Mouse (Mus musculus): ENCODE results near the gene Axl. TPM values are rescaled to one million over a fixed set of nuclear protein-coding genes. Genes with fewer than 3 reads are reported as not detected.

Gene Axl
- polyA plus RNA-seq (2017; shearing (Covaris generic)): 10 to 100 TPM; 16.5 to 26.4 TPM

- ATAC-seq: no peak
These were observed at the start of gene Axl for GRCm38 (mm10) chr7:25788220-25789128. Axl (minus strand) TSS chr7:25788705.

GRCm38 (mm10) chr7:25835188-25835891 lies 46.8 kb upstream of the Axl start:
- peak; percentile 98 for ATAC-seq

- ATAC-seq: no peak
These were observed 43.3 kb upstream of the Axl start for GRCm38 (mm10) chr7:25831557-25832530.

- ATAC-seq: no peak
These were observed 41.7 kb upstream of the Axl start for GRCm38 (mm10) chr7:25830251-25830650.

DNA sequence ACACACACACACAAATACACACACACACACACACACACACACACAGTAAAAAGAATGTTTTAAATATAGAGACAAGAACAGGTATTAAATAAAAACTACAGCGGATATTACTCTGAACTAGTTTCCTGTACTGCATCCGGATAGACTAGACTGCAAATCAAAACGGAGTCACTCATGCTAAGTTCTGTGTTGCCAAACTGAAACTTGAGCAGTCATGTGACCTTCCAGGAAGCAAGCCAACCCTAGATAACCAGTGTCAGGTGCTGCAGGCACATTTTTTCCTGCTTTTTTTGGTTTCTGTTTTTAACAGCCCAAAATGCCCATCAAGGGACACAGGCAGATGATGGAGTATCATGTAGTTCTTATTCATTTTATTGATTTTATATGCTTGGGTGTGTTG lies 38.7 kb upstream of the Axl start:
- ATAC-seq: peak; percentile 94

DNA sequence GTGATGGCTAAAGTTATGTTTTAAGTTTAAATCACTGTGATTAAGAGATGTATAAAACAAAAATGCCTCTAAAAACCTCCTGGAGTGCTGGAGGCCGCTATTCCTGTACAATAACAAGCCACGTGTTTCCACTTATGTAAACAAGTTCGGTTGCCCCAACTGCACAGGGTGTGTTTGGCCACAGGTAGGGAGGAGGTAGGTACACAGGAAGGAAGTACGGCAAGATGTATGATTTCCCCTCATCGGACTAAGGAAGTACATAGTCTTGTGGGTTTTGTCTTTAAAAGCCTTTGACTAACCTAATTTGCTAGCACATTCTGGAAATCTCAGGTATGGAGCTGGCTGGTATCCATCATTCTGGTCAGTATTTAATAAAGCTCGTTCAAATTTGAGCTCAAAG lies 37.5 kb upstream of the Axl start:
- ATAC-seq: peak; percentile 65

GRCm38 (mm10) chr7:25825043-25825442 lies 36.5 kb upstream of the Axl start:
- ATAC-seq: no peak

GRCm38 (mm10) chr7:25816241-25816919 lies 27.9 kb upstream of the Axl start, which contains the start of gene Cyp2s1:
Cyp2s1 (minus strand) TSS chr7:25816913.
- ATAC-seq: peak; percentile 69

- ATAC-seq: no peak
These were observed 27.1 kb upstream of the Axl start for GRCm38 (mm10) chr7:25815571-25815970.

DNA sequence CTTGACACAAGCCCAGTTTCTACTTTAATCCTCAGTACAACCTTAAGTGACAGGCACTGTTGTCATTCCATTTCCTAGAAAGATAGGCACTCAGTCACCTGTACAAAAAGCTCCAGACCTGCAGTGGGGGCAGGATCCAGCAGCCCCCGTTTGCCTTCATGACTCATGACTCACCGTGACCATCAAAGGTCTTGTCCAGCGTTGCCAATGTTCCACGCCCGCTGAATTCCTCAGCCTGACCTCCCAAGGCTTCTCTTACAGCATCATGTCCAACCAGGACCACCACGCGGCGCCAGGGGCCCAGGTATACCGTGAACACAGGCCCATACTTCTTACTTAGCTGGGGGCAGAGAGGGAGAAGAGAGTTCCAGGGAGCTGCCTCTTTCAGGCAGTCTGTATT lies 26.2 kb upstream of the Axl start:
- no peak for ATAC-seq

DNA sequence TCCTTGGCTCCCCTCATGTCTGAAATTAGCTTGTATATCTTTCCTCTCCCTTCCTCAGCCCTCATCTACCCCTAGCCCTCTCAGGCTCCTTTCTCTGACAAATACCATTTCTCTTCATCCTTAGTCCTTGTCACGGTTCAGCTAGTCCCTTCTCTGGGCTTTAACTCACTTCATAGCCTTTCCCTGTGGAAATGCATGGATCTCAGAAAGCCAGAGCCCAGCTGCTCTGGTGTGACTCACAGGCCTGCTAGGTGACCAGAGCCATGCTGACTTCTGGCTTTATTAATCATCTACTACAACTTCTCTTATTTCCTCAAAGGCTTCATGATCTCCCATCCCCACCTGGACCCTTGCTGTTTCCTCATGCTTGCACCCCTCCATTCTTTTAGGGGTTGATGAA lies 23.7 kb upstream of the Axl start:
- ATAC-seq: no peak

- no peak for ATAC-seq
These were observed 23.2 kb upstream of the Axl start for GRCm38 (mm10) chr7:25811716-25812115.

DNA sequence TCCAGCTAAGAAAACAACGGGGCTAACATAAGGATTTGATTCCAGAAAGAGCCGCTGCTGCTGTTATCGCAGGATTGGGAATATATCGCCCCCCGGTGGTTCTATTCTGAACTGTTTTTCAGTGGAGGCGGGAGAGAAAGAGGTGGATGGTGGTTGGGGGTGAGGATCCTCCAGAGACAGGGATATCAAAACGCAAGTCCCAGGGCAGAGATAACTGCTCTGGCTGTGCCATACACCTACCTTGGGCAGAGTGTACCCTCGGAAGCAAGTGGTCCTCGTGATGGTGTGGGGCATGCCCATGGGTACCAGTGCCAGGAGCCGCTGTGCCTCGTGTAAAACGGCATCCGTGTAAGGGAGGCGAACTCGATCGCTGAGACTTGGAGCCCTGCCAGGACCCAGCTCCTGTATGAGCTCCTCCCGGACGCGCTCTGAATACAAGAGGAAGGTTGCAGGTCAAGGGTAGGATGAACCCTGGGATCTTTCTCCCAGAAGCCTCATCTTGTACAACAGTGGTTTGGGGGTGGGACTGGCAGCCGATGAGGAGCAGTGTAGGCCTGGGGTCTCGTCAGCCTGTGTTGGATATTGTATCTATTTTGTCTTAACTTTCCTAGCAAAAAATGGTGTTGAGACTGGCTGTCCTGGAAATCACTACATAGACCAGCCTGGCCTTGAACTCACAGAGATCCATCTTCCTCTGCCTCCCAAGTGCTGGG lies 17.3 kb upstream of the Axl start:
- ATAC-seq: peak; percentile 57

DNA sequence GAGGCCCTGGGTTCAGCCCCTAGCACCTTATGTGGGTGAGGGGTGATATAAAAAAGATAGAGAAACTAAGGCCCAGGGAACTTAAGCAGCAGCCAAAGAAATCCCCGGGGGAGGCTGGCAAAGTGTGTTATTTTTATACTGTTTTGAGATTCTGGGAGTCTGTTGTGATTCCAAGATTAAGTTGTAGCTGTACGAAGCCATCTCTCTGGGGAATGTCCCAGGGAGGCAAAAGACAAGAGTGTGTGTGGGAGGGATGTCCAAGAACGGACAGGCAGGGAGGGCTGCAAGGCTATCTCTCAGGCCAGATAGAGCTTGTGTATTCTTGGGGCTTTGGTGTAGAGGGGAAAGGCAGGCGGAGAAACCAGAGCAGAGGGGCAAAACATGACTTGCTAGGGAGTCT lies 16.3 kb upstream of the Axl start:
- ATAC-seq: no peak

- no peak for ATAC-seq
These were observed 15.0 kb upstream of the Axl start for GRCm38 (mm10) chr7:25803460-25803859.

DNA sequence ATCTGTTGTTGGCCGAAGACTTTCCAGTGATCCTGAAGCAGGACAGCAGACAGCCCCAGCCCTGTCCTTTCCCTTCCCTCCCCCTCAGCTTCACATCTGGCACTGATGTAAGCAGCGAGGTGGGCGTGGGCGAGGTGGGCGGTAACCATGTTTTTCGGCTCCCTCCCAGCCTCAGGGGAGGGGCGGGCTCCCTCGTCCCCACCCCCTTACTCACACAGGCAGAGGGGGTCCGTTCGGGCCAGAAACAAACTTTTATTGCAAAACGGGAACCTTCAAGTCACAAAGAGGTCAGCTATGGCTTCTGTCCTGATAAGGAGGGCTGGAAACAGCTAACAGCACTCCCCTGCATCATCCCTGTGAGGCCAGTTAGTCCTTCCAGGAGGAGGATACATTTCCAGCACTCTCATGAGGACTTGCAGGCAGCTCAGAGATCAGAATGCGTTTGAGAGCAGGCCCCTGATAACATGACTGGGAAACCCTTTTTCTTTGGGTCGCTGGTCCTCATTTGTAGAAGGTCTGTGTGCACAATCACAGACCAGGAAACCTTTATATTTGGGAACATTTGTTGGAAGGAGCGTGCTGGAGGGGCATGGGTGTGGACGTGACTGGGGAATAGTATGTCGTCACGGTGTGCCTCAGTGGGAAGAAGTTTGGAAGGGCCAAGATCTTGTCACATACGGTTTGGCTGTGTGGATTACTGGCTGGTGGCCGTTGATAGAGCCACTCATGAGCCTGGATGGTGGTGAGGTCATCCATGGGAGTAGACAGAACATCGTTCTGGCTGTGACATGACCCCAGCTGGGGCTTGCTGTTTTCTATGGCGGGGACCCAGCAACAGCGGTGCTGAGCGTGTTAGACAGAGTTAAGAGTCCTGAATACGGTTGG lies 14.0 kb upstream of the Axl start:
- ATAC-seq: no peak

- no peak for ATAC-seq
These were observed 12.5 kb upstream of the Axl start for GRCm38 (mm10) chr7:25801031-25801430.

DNA sequence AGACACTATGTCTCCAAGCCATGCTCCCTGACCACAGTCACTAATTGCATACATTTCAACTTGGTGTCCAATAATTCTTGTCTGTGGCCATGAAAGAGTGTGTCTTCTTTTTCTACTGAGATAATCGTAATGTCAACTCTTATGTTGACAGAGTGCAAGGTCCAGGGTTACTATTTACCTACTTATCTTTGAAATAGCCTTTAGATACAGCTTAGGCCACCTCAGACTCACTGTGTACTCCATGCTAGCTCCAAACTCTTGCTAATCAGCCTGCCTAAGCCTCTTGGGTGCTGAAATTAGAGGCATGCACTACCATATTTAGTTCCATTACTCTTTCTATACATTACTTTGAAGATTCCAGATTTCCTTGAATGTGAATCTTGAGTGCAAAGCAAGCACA lies 10.9 kb upstream of the Axl start:
- no peak for ATAC-seq

DNA sequence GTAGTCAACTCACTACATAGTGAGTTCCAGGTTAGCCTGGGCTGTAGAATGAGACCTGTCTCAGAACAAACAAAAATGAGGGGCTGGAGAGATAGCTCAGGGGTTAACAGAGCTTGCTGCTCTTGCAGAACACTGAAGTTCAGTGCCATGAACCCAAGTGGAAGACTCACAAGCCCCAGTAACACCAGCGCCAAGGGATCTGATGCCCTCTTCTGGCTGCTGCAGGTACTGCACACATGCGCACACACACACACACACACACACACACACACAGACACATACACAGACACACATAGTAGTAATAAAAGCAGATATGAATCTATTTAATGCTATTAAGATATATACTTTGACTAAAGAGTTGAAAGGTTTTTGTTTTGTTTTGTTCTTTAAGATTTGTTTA lies 10.0 kb upstream of the Axl start:
- no peak for ATAC-seq

DNA sequence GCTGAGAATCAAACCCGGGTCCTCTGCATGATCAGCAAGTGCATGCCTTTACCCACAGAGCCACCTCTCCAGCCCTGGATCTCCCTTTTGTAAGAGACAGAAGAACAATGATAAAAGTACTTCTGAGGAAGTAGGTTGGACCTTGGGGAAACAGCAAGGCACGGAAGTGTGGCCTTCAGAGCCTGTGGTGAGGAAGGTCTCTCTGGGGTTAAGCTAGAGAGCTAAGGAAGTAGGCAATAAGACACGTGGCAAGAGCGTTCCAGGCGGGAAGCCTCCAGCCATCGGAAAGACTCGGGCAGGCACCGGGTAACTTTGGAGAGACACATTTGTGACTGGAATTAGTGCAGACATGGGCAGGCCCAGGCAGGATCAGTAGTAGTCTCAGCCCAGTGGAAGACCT lies 6.3 kb upstream of the Axl start:
- ATAC-seq: no peak

Data from activated CD4-positive, CD25-positive, alpha-beta regulatory T cell, adult 4 months (primary cell).